8 mouse cellular contexts compared by ENCODE assay signal in the genomic region with DNA sequence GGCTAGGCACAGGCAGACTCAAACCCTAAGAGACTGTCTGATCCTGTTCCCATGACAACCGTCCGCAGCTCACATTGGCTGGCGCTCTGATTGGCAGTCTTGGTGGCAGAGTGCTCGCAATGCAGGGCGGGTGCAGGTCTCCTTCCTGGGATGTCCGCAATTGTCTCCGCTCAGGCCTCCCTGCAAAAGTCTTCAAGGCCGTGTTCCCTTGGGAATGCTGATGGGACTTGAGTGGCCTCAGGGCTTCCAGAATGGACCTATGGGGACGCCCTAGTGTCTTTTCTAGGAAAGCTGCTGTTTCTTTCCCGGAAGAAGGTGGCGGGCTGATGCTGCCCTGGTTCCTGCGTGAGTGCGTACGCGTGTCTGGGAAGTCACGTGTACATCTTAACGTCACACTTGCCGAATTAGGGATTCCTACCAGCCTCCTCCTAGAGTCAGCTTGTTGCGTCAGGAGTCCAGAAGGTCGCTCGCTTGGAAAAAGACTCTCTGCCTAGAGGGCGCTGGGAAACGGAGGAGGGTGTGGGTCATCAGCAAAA.
DNase-seq lines count a peak whose midpoint lies in the region; ATAC-seq and TF ChIP-seq lines count a peak whose summit lies in the region.

No protein-coding gene starts in this region.

- WGBS in heart, embryonic 13.5 days: under 1% methylated on average over 23 of the region's 23 CpGs
- under 1% methylated on average over 23 of the region's 23 CpGs for WGBS in kidney, embryonic 16.5 days
- WGBS in midbrain, postnatal 0 days: under 1% methylated on average over 23 of the region's 23 CpGs

- no peaks in the 10 kb centered on the region for H3K27me3 ChIP-seq in heart, embryonic 13.5 days (replicated peaks)
- H3K27me3 ChIP-seq in kidney, embryonic 16.5 days (ENCODE audit: insufficient read depth, low read length): no peaks in the 10 kb centered on the region
- no peaks in the 10 kb centered on the region for H3K27me3 ChIP-seq in midbrain, postnatal 0 days (ENCODE audit: insufficient read depth, low read length)

- peak overlapping the region; percentile 55 for H3K4me3 ChIP-seq in embryonic fibroblast, embryonic 13.5 days (ENCODE audit: insufficient read depth, low read length)
- H3K4me3 ChIP-seq in heart, embryonic 13.5 days: peak overlapping the region; percentile 61
- peak overlapping the region; percentile 58 for H3K4me3 ChIP-seq in kidney, embryonic 16.5 days (ENCODE audit: low read length)
- peak overlapping the region; percentile 50 for H3K4me3 ChIP-seq in midbrain, postnatal 0 days (ENCODE audit: low read depth, low read length)

- H3K9ac ChIP-seq in heart, embryonic 13.5 days: peak overlapping the region; percentile 82
- peak overlapping the region; percentile 62 for H3K9ac ChIP-seq in kidney, embryonic 16.5 days (replicated peaks; ENCODE audit: low read length)
- peak overlapping the region; percentile 59 for H3K9ac ChIP-seq in midbrain, postnatal 0 days (replicated peaks; ENCODE audit: low read length, poor library complexity, severe bottlenecking)

- TF ChIP-seq POLR2A in embryonic fibroblast, embryonic 13.5 days (IDR thresholded peaks at IDR 0.05; ENCODE audit: low read depth, low read length): no peak; the same call in none of the 2 replicates

- H3K4me1 ChIP-seq in embryonic fibroblast, embryonic 13.5 days (ENCODE audit: control insufficient read depth, insufficient read depth, low read length): 0 out of 2 replicates have a peak, but pooled peaks cover 4% of the 10 kb centered on the region
- peaks cover 40% of the 10 kb centered on the region for H3K4me1 ChIP-seq in heart, embryonic 13.5 days
- H3K4me1 ChIP-seq in kidney, embryonic 16.5 days (ENCODE audit: insufficient read depth, low read length): peaks cover 12% of the 10 kb centered on the region; the same call in 1 of the 2 replicates
- 0 out of 2 replicates have a peak, but pooled peaks cover 3% of the 10 kb centered on the region for H3K4me1 ChIP-seq in midbrain, postnatal 0 days (ENCODE audit: insufficient read depth, low read length)

- ATAC-seq in heart, embryonic 13.5 days (ENCODE audit: extremely low read depth, insufficient number of reproducible peaks, low FRiP score, low TSS enrichment): peak; percentile 39; the same call in 1 of the 2 replicates
- peak; percentile 91 for ATAC-seq in kidney, embryonic 16.5 days (ENCODE audit: low FRiP score, low TSS enrichment)
- peak; percentile 95 for ATAC-seq in midbrain, postnatal 0 days (ENCODE audit: low FRiP score)

- H3K4me2 ChIP-seq in heart, embryonic 13.5 days: peak overlapping the region; percentile 86
- peak overlapping the region; percentile 82 for H3K4me2 ChIP-seq in kidney, embryonic 16.5 days (replicated peaks; ENCODE audit: low read depth, low read length)
- peak overlapping the region; percentile 86 for H3K4me2 ChIP-seq in midbrain, postnatal 0 days (ENCODE audit: low read depth, low read length, poor library complexity, severe bottlenecking)

- TF ChIP-seq CTCF in embryonic fibroblast, embryonic 13.5 days (IDR thresholded peaks at IDR 0.05; ENCODE audit: borderline replicate concordance, insufficient read depth, low read length): no peak
- peak; percentile 58 for TF ChIP-seq CTCF in midbrain, postnatal 0 days (IDR thresholded peaks at IDR 0.05)

- DNase-seq in B cell, adult 2 months: peak; percentile 71 to 72
- peak; percentile 99 for DNase-seq in brain, adult 2 months (ENCODE audit: low read depth, low spot score)
- peak; percentile 45 for DNase-seq in liver
- peak; percentile 94 for DNase-seq in midbrain, postnatal 0 days (ENCODE audit: low spot score)
- DNase-seq in spleen, postnatal 10 days (ENCODE audit: low spot score in 2 of 2): peak; percentile 8 to 59

- H3K36me3 ChIP-seq in heart, embryonic 13.5 days: peaks cover 11% of the 10 kb centered on the region
- no peaks in the 10 kb centered on the region for H3K36me3 ChIP-seq in kidney, embryonic 16.5 days (ENCODE audit: insufficient read depth, low read length)
- H3K36me3 ChIP-seq in midbrain, postnatal 0 days (ENCODE audit: insufficient read depth, low read length): no peaks in the 10 kb centered on the region

- H3K27ac ChIP-seq in embryonic fibroblast, embryonic 13.5 days (ENCODE audit: insufficient read depth, low read length): peak overlapping the region; percentile 57
- peak overlapping the region; percentile 99 for H3K27ac ChIP-seq in heart, embryonic 13.5 days (replicated peaks)
- 0 out of 2 replicates have a peak overlapping the region, but pooled peaks have one; percentile 61 for H3K27ac ChIP-seq in kidney, embryonic 16.5 days (ENCODE audit: low read length)
- H3K27ac ChIP-seq in midbrain, postnatal 0 days (ENCODE audit: low read depth, low read length): peak overlapping the region; percentile 88

- H3K9me3 ChIP-seq in heart, embryonic 13.5 days: peaks cover 4% of the 10 kb centered on the region; the same call in 1 of the 2 replicates
- H3K9me3 ChIP-seq in kidney, embryonic 16.5 days (ENCODE audit: low read length): peaks cover 3% of the 10 kb centered on the region; the same call in 1 of the 2 replicates
- no peaks in the 10 kb centered on the region for H3K9me3 ChIP-seq in midbrain, postnatal 0 days (ENCODE audit: low read length)

Comparison
In these comparisons a context has a peak if more than half of its experiments do, and no peak if none do; other contexts are left out.
1. Peak in every context shown above with its lines: DNase-seq, ATAC-seq, H3K4me3 ChIP-seq and H3K27ac ChIP-seq.
2. DNase-seq: peak in every context shown above with its lines; median percentile 99 in brain, adult 2 months; 94 in midbrain, postnatal 0 days; 72 in B cell, adult 2 months; 45 in liver; 34 in spleen, postnatal 10 days.
3. ATAC-seq: peak in every context shown above with its lines; median percentile 95 in midbrain, postnatal 0 days; 91 in kidney, embryonic 16.5 days; 39 in heart, embryonic 13.5 days.